Comparison of ENCODE assay signal across 8 mouse cellular contexts in genomic region chr17:32349851-32350381, GRCm38 (mm10). TPM values are rescaled to one million over a fixed set of nuclear protein-coding genes. Genes with fewer than 3 reads are reported as not detected.
DNase-seq lines count a peak whose midpoint lies in the region; ATAC-seq and TF ChIP-seq lines count a peak whose summit lies in the region.

No protein-coding gene starts in this region.

- WGBS in hindbrain, embryonic 10.5 days: under 1% methylated on average over 24 of the region's 24 CpGs

- H3K36me3 ChIP-seq in hindbrain, embryonic 10.5 days: peaks cover 26% of the 10 kb centered on the region

- H3K4me1 ChIP-seq in brown adipose tissue, adult 24 weeks (ENCODE audit: control insufficient read depth, insufficient read depth, insufficient read length, low read length): 0 out of 2 replicates have a peak, but pooled peaks cover 2% of the 10 kb centered on the region
- peaks cover 32% of the 10 kb centered on the region for H3K4me1 ChIP-seq in hindbrain, embryonic 10.5 days (replicated peaks)

- peak; percentile 44 for DNase-seq in layer of hippocampus, adult 2 months (ENCODE audit: low spot score in 2 of 2)
- DNase-seq in layer of hippocampus, adult 11-12 months (ENCODE audit: low spot score): no peak
- no peak for DNase-seq in hindbrain, embryonic 10.5 days (ENCODE audit: low spot score)
- DNase-seq in testis, postnatal 10 days (ENCODE audit: low spot score): no peak
- no peak for DNase-seq in gastrocnemius, postnatal 4 days (ENCODE audit: low spot score in 2 of 2)
- DNase-seq in kidney, adult 8-10 months: no peak

- H3K4me3 ChIP-seq in layer of hippocampus, adult 2 months: peak overlapping the region; percentile 80
- peak overlapping the region; percentile 83 for H3K4me3 ChIP-seq in brown adipose tissue, adult 24 weeks (ENCODE audit: insufficient read depth, low read depth, low read length)
- H3K4me3 ChIP-seq in hindbrain, embryonic 10.5 days: peak overlapping the region; percentile 90

- no peak for TF ChIP-seq CTCF in layer of hippocampus, adult 2 months (conservative IDR thresholded peaks at IDR 0.05)

- H3K27me3 ChIP-seq in hindbrain, embryonic 10.5 days (ENCODE audit: insufficient read depth, poor library complexity, severe bottlenecking): no peaks in the 10 kb centered on the region

- H3K9me3 ChIP-seq in hindbrain, embryonic 10.5 days: no peaks in the 10 kb centered on the region

- ATAC-seq in megakaryocyte-erythroid progenitor cell, adult 5-6 weeks (replicated peaks; ENCODE audit: low FRiP score, low TSS enrichment, poor library complexity, severe bottlenecking): peak; percentile 9

- peak overlapping the region; percentile 98 for H3K27ac ChIP-seq in layer of hippocampus, adult 2 months
- peak overlapping the region; percentile 79 for H3K27ac ChIP-seq in brown adipose tissue, adult 24 weeks (replicated peaks; ENCODE audit: low read depth, low read length)
- peak overlapping the region; percentile 91 for H3K27ac ChIP-seq in hindbrain, embryonic 10.5 days

RNA-seq across cellular contexts. Expression of gene Akap8l, which starts 0.5 kb away (rescaled TPM):
- 100 to 1,000 TPM; 220 to 238 TPM for total RNA-seq in layer of hippocampus, adult 2 months (2021)
- 23.0 and 27.9 TPM in 2 replicates for polyA plus RNA-seq in brown adipose tissue, adult 24 weeks (2012; ENCODE audit: insufficient read depth, insufficient read length, missing spikeins)
- polyA plus RNA-seq in hindbrain, embryonic 10.5 days (2016; fragmentation: Nextera tagmentation; extraction: Ambion mirVana): 101 and 112 TPM in 2 replicates
- 87.7 and 107 TPM in 2 replicates for total RNA-seq in megakaryocyte-erythroid progenitor cell, adult 5-6 weeks (2014; fragmentation: Nextera tagmentation)
- total RNA-seq in megakaryocyte-erythroid progenitor cell, adult 5-6 weeks (2017): 154 and 167 TPM in 2 replicates
- total RNA-seq in gastrocnemius, postnatal 4 days (2021): 10 to 100 TPM; 36.7 to 50.5 TPM

RNA-seq across cellular contexts. Expression of gene Akap8, which starts 28.9 kb away (rescaled TPM):
- 100 to 1,000 TPM in 1 of 2 experiments, 10 to 100 TPM in 1; 99.2 to 112 TPM for total RNA-seq in layer of hippocampus, adult 2 months (2021)
- 20.9 and 26.8 TPM in 2 replicates for polyA plus RNA-seq in brown adipose tissue, adult 24 weeks (2012; ENCODE audit: insufficient read depth, insufficient read length, missing spikeins)
- 114 and 133 TPM in 2 replicates for polyA plus RNA-seq in hindbrain, embryonic 10.5 days (2016; fragmentation: Nextera tagmentation; extraction: Ambion mirVana)
- 124 and 135 TPM in 2 replicates for total RNA-seq in megakaryocyte-erythroid progenitor cell, adult 5-6 weeks (2014; fragmentation: Nextera tagmentation)
- 208 and 214 TPM in 2 replicates for total RNA-seq in megakaryocyte-erythroid progenitor cell, adult 5-6 weeks (2017)
- total RNA-seq in gastrocnemius, postnatal 4 days (2021): 10 to 100 TPM; 50.8 to 75.1 TPM

RNA-seq across cellular contexts. Expression of gene Wiz, which starts 39.3 kb away (rescaled TPM):
- 10 to 100 TPM; 55.0 to 57.2 TPM for total RNA-seq in layer of hippocampus, adult 2 months (2021)
- polyA plus RNA-seq in brown adipose tissue, adult 24 weeks (2012; ENCODE audit: insufficient read depth, insufficient read length, missing spikeins): 10.3 and 14.1 TPM in 2 replicates
- 25.1 and 34.7 TPM in 2 replicates for polyA plus RNA-seq in hindbrain, embryonic 10.5 days (2016; fragmentation: Nextera tagmentation; extraction: Ambion mirVana)
- 53.4 and 63.4 TPM in 2 replicates for total RNA-seq in megakaryocyte-erythroid progenitor cell, adult 5-6 weeks (2014; fragmentation: Nextera tagmentation)
- total RNA-seq in megakaryocyte-erythroid progenitor cell, adult 5-6 weeks (2017): 6.1 and 6.9 TPM in 2 replicates
- total RNA-seq in gastrocnemius, postnatal 4 days (2021): 10 to 100 TPM; 32.6 to 34.3 TPM

RNA-seq across cellular contexts. Expression of gene Rasal3, which starts 53.5 kb away (rescaled TPM):
- 1 to 10 TPM; 2.9 to 4.6 TPM for total RNA-seq in layer of hippocampus, adult 2 months (2021)
- polyA plus RNA-seq in brown adipose tissue, adult 24 weeks (2012; ENCODE audit: insufficient read depth, insufficient read length, missing spikeins): 1.9 TPM in 1 of 2 replicates, not detected in the other
- polyA plus RNA-seq in hindbrain, embryonic 10.5 days (2016; fragmentation: Nextera tagmentation; extraction: Ambion mirVana): 0.75 and 1.0 TPM in 2 replicates
- total RNA-seq in megakaryocyte-erythroid progenitor cell, adult 5-6 weeks (2014; fragmentation: Nextera tagmentation): 49.4 and 57.4 TPM in 2 replicates
- total RNA-seq in megakaryocyte-erythroid progenitor cell, adult 5-6 weeks (2017): 19.9 and 20.8 TPM in 2 replicates
- 1 to 10 TPM in 1 of 2 experiments, under 1 TPM in 1; 0.47 to 1.5 TPM for total RNA-seq in gastrocnemius, postnatal 4 days (2021)

Comparison
In these comparisons a context has a peak if more than half of its experiments do, and no peak if none do; other contexts are left out.
1. DNase-seq: peak in layer of hippocampus, adult 2 months (2 of 2); none in layer of hippocampus, adult 11-12 months (single experiment), hindbrain, embryonic 10.5 days (single experiment), testis, postnatal 10 days (single experiment), gastrocnemius, postnatal 4 days (0 of 2) and kidney, adult 8-10 months (0 of 2).
2. Peak in every context shown above with its lines, with median percentiles within 50 percentile points of each other: H3K27ac ChIP-seq and H3K4me3 ChIP-seq.